Mouse (Mus musculus) stomach, embryonic 14.5 days (tissue): ENCODE data around the gene Tgfa. TPM values are rescaled to one million over a fixed set of nuclear protein-coding genes. Genes with fewer than 3 reads are reported as not detected.

Experiments used
- ATAC-seq: fragments of 200-750 bp; cut with Nextera tagmentation; 2 replicates; pipeline ENCODE4 v1.8.0; 2017; ENCODE audit warnings: low read depth, moderate TSS enrichment; ENCODE audit not compliant: insufficient number of reproducible peaks, insufficient read depth, low FRiP score
- H3K27ac ChIP-seq: fragments of 300-500 bp; sonication (generic); 2 replicates; pipeline ENCODE4 v1.5.1; 2014; ENCODE audit warnings: mild to moderate bottlenecking, low read length, moderate library complexity, mixed read lengths
- H3K27me3 ChIP-seq: fragments of 300-500 bp; sonication (generic); 2 replicates; pipeline ENCODE4 v1.6.1; 2014; ENCODE audit warnings: low read length, control low read depth, mixed read lengths; ENCODE audit not compliant: control insufficient read depth, insufficient read depth
- H3K36me3 ChIP-seq: fragments of 300-500 bp; sonication (generic); 2 replicates; pipeline ENCODE4 v1.6.1; 2014; ENCODE audit warnings: mild to moderate bottlenecking, control low read depth, low read length, moderate library complexity, mixed read lengths; ENCODE audit not compliant: control insufficient read depth, insufficient read depth
- H3K4me1 ChIP-seq: fragments of 300-500 bp; sonication (generic); 2 replicates; pipeline ENCODE4 v1.6.1; 2014; ENCODE audit warnings: low read length, control low read depth, mixed read lengths; ENCODE audit not compliant: control insufficient read depth, insufficient read depth
- H3K4me2 ChIP-seq: fragments of 300-500 bp; sonication (generic); replicated peaks from 2 replicates; pipeline ENCODE4 v1.6.1; 2014; ENCODE audit warnings: low read depth, low read length, control low read depth
- H3K4me3 ChIP-seq: fragments of 300-500 bp; sonication (generic); 2 replicates; pipeline ENCODE4 v1.5.1; 2014; ENCODE audit warnings: low read depth, low read length, control low read depth
- H3K9ac ChIP-seq: fragments of 300-500 bp; sonication (generic); replicated peaks from 2 replicates; pipeline ENCODE4 v1.6.1; 2014; ENCODE audit warnings: low read depth, mild to moderate bottlenecking, control low read depth, low read length, moderate library complexity, mixed read lengths
- H3K9me3 ChIP-seq: fragments of 300-500 bp; sonication (generic); 2 replicates; pipeline ENCODE4 v1.6.1; 2016; ENCODE audit warnings: low read depth, low read length, control low read depth; ENCODE audit not compliant: control insufficient read depth
- WGBS: fragments of 180-500 bp; shearing (Covaris S2); extraction: QIAGEN DNeasy Blood & Tissue Kit; methylation state at CpG from one replicate; pipeline ENCODE4 v1.1.7; 2014; 5-methylcytosine and 5-hydroxymethylcytosine counted together
- polyA plus RNA-seq: library from polyadenylated mRNA; unstranded; fragments of >200 nt; fragmentation: Nextera tagmentation; extraction: Ambion mirVana; gene quantifications from 2 replicates; pipeline ENCODE4 v1.2.1, GENCODE M21; 2014

Gene Tgfa
- polyA plus RNA-seq, 1 experiment from 2014 or later = 4.7 TPM

DNA sequence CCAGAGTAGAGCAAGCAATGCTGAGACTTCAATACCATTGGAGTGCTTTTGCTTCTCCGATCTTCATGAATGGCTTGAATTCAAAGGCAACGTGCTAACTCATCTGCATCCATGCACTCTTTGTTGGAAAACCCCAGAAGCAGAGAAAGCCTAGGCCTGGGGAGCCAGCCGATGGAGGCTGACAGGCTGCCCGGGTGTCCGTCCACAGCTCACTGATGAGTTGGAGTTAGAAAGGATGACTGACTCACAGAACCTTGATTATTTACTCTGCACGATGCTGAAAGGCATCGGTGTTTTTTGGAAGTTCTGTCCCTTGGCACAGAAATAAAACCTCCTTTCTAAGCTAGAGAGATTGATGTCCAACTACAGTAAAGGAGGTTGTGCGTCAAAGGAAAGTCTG lies 55.8 kb downstream of the Tgfa start:
- H3K9me3 ChIP-seq = no peaks in the 10 kb centered on the region

DNA sequence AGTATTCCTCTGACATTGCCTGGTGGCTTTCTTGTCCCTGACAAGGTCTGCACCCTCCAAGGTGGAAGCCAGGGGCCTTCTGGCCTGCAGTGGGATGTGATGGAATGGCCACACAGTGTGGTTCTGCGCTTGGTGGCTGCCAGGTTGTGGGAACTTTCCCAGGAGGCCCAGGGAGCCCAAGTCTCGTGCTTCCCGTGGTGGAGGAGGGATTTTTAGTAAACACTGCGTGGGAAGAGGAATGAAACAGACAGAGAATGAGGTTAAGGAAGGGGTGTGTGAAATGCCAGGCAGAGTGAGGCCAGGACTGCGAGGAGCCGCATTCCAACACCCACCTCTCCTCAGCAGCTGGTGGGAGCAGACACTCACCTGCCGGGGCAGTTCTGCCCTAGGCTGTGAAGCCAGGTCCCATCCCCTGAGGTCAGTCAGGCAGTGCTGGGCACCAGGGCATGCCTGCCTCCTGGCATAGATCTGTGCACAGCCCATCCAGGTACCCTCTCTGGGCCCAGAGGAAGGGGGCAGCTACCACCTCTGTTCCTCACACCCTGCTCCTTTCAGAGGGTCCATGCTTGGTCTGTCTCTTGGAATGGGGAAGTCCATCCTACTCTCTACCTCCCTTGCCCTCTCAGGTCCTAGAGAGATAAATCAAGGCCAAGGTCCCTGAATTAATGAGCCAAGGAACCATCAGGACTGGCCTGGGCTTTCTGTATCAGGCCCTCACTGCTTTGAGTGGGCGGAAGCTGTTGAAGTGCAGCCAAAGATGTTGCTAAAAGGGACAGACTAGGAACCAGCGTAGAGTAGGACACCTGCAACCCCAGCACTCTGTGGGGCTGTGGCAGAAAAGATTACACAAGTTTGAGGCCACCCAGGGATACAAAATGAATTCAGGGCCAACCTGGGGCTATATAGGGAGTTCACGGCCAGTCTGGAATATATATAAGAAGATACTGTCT lies 57.4 kb downstream of the Tgfa start:
- no peak for ATAC-seq
- no peak overlapping the region; the same call in 1 of the 2 replicates for H3K27ac ChIP-seq
- 60% methylated on average over 10 of the region's 10 CpGs for WGBS

More for the DNA sequence above, 55.8 kb downstream of the Tgfa start:
- Histone ChIP-seq H3K36me3 (no peaks in the 10 kb centered on the region), H3K4me3 (no peak overlapping the region), H3K9ac (no peak overlapping the region), H3K4me2 (no peak overlapping the region), H3K4me1 (no peaks in the 10 kb centered on the region), H3K27me3 (no peaks in the 10 kb centered on the region), H3K27ac (no peak overlapping the region)
- ATAC-seq = no peak
- 86% methylated on average over 8 of the region's 8 CpGs for WGBS

DNA sequence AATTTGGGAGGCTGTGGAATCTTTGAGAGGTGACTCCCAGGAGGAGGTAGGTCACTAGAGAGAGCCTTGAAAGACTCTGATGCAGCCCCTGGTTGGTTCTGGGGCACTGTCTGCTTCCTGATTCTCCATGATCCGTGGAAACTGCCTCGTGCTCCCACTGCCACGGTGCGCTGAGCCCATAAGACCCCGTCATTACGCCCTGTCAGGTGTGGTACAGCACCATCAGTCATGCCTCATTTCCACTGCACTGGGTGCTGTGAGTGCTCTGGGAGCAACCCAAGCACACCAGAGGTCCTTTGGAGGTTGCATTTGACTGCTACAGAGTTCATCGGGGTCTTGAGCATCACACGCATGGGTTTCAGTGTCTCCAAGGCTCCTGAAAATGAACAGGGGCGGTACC lies 60.9 kb downstream of the Tgfa start:
- ATAC-seq = no peak
- 85% methylated on average over 9 of the region's 9 CpGs for WGBS

More for the DNA sequence above, 57.4 kb downstream of the Tgfa start:
- Histone ChIP-seq H3K4me3 (no peak overlapping the region), H3K9me3 (no peaks in the 10 kb centered on the region), H3K4me2 (no peak overlapping the region), H3K36me3 (no peaks in the 10 kb centered on the region), H3K27me3 (no peaks in the 10 kb centered on the region), H3K4me1 (no peaks in the 10 kb centered on the region), H3K9ac (no peak overlapping the region)

DNA sequence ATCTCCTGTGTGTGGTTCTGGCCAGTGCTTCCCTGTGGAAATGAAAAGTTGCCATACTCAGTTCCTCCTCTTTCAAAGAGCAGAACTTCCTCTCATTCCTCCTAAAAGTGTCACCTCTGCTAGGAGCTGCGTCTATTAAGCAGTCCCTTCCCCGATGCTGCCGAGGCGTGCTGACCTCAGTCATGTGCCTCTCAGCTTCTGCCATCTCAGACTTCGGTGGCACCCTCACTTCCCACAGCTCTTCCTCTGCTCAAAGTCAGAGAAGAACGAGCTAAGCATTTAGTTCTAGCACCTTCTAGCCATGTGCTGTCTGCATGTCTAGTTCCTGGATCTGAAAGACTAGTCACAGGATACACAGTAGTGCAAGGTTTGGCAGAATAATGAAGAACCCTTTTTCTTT lies 64.2 kb downstream of the Tgfa start:
- no peak overlapping the region for H3K4me2 ChIP-seq
- H3K9ac ChIP-seq = no peak overlapping the region
- no peaks in the 10 kb centered on the region for H3K27me3 ChIP-seq
- 86% methylated on average over 6 of the region's 6 CpGs for WGBS
- no peak for ATAC-seq
- no peaks in the 10 kb centered on the region for H3K9me3 ChIP-seq
- no peak overlapping the region for H3K27ac ChIP-seq
- H3K4me3 ChIP-seq = no peak overlapping the region
- no peaks in the 10 kb centered on the region for H3K36me3 ChIP-seq
- no peaks in the 10 kb centered on the region for H3K4me1 ChIP-seq

More for the DNA sequence above, 60.9 kb downstream of the Tgfa start:
- Histone ChIP-seq H3K27me3 (no peaks in the 10 kb centered on the region), H3K36me3 (no peaks in the 10 kb centered on the region), H3K9ac (no peak overlapping the region), H3K4me1 (no peaks in the 10 kb centered on the region), H3K4me3 (no peak overlapping the region), H3K9me3 (no peaks in the 10 kb centered on the region), H3K27ac (no peak overlapping the region), H3K4me2 (no peak overlapping the region)

DNA sequence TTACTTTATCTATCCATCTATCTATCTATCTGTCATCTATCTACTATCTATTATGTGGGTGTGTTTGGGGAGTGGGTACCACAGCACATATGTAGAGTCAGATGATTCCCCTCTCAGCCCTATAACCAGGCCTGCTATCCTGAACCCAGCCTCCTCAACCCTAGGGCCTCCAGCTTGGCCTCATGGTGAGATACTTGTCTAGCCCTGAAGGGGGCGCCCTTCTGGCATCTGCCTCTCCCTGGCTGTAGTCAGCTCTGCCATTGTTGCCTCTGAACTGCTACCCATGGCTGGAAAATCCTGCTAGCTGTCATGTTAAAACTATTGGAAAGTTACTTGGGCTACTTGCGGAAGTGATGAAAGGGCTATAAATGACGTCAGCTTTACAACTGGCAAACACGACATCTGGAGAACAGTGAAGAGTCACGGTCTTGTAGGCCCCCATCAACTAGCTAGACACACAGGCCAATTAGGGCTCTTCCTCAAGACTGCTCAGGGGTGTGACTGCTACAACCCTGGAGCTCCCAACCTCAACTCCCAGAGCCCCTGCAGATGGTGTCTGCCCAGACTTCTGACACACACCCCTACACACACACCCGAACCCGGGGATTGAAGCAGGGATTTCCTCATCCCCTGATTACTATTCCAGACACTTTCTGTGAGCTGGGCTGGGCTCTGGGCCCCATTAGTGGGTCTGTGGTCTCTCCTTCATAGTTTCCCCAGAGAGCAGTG lies 65.5 kb downstream of the Tgfa start:
- no peaks in the 10 kb centered on the region for H3K27me3 ChIP-seq
- H3K36me3 ChIP-seq = no peaks in the 10 kb centered on the region
- no peak for ATAC-seq
- no peaks in the 10 kb centered on the region for H3K4me1 ChIP-seq
- no peaks in the 10 kb centered on the region for H3K9me3 ChIP-seq
- no peak overlapping the region for H3K4me2 ChIP-seq
- no peak overlapping the region for H3K9ac ChIP-seq
- no peak overlapping the region for H3K4me3 ChIP-seq
- WGBS = 58% methylated on average over 7 of the region's 7 CpGs
- H3K27ac ChIP-seq = no peak overlapping the region

DNA sequence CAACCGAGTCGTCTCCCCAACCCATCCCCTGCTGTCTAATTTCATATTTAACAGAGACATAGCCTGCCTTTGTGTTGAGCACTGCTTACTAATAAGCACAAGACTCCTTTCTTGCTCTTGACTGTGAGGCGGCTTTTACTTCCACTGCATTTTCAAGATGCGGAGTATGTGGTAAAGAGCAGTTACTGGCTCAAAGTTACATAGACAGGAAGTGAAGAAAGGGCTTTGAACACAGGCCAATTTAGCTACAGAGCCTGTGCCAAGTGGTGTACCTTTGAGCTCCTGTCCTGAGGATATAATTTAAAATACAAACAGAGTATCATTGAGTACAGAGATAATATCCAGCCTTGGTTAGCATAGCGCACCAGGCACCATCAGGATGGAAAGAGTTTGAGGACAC lies 71.8 kb downstream of the Tgfa start:
- H3K36me3 ChIP-seq = no peaks in the 10 kb centered on the region
- no peaks in the 10 kb centered on the region for H3K9me3 ChIP-seq
- no peak overlapping the region for H3K27ac ChIP-seq
- ATAC-seq = no peak
- no peaks in the 10 kb centered on the region for H3K27me3 ChIP-seq
- 78% methylated on average over 5 of the region's 5 CpGs for WGBS
- H3K4me1 ChIP-seq = no peaks in the 10 kb centered on the region
- H3K4me3 ChIP-seq = no peak overlapping the region
- H3K9ac ChIP-seq = no peak overlapping the region
- no peak overlapping the region for H3K4me2 ChIP-seq

DNA sequence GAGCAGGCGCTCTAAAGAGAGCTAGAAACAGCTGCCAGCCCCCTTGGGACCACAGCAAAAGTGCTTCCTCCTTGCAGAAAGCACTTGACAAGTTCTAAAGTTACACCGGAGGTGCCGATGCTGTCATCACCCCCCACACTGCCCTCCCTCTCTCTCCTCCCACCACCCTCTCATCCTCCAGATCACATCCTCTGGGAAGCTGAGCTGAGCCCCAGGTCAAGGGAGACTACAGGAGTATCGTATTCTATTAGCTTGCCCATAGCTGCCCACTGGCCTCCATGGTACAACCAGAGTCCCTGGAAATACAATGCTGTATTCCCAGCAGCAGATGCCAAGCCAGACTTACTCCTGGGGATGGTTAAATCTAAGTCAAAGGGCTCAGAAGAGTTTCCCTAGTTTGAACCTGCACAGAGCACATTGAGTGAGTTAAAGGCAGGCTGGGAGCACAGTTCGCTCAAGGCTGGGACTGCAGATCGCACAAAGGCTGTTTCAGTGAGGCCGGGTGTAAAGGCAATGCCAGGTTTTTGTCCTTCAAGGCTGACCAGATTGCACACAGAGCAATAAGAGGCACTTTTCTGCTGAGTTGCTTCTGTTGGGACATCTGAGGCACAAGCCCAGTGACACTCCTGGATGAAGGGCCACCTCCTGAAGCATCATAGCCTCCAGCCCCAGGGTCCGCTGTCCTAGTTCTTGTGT lies 75.5 kb downstream of the Tgfa start:
- WGBS = 67% methylated on average over 8 of the region's 8 CpGs
- H3K9ac ChIP-seq = no peak overlapping the region
- ATAC-seq = no peak

DNA sequence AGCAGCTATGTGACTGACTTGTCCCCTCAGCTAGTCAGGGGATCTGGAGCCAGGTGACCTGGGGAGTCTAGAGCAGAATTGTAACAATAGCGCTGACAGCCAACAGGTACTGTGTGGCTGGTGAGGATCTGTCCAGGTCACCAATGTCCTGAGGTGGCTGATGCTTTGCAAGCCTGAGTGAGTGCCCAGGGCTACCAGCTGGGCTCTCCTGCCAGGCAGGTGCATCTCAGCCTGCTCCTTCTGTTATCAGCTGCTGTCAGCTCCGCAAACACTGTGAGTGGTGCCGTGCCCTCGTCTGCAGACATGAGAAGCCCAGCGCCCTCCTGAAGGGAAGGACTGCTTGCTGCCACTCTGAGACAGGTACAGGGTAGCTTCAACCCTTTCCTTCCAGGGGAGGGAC lies 76.1 kb downstream of the Tgfa start:
- 74% methylated on average over 5 of the region's 5 CpGs for WGBS
- H3K9ac ChIP-seq = no peak overlapping the region
- H3K36me3 ChIP-seq = no peaks in the 10 kb centered on the region
- no peak overlapping the region for H3K27ac ChIP-seq
- no peaks in the 10 kb centered on the region for H3K4me1 ChIP-seq
- no peak overlapping the region for H3K4me2 ChIP-seq
- no peaks in the 10 kb centered on the region for H3K9me3 ChIP-seq
- H3K4me3 ChIP-seq = no peak overlapping the region
- H3K27me3 ChIP-seq = no peaks in the 10 kb centered on the region
- ATAC-seq = no peak

More for the DNA sequence above, 75.5 kb downstream of the Tgfa start:
- no peaks in the 10 kb centered on the region for H3K27me3 ChIP-seq
- no peaks in the 10 kb centered on the region for H3K36me3 ChIP-seq
- H3K27ac ChIP-seq = no peak overlapping the region
- H3K4me2 ChIP-seq = no peak overlapping the region
- H3K9me3 ChIP-seq = no peaks in the 10 kb centered on the region
- no peaks in the 10 kb centered on the region for H3K4me1 ChIP-seq
- no peak overlapping the region for H3K4me3 ChIP-seq
